Mouse (Mus musculus): ENCODE measurements around the gene Dusp5. TPM values are rescaled to one million over a fixed set of nuclear protein-coding genes. Genes with fewer than 3 reads are reported as not detected.

The Dusp5 gene
- polyA plus RNA-seq, 1 experiment = 3.0 TPM

Other genes with a start within 250 kb of the Dusp5 start
- 32.9 and 41.2 TPM in 2 replicates for gene Mxi1, start 218.6 kb upstream of the Dusp5 start, polyA plus RNA-seq (2012; ENCODE audit: insufficient read depth, low replicate concordance)
- gene Gm10197, start 157.3 kb upstream of the Dusp5 start, polyA plus RNA-seq (2012; ENCODE audit: insufficient read depth, low replicate concordance) = not detected in 2 replicates
- 76.8 and 104 TPM in 2 replicates for gene Smndc1, start 138.5 kb upstream of the Dusp5 start, polyA plus RNA-seq (2012; ENCODE audit: insufficient read depth, low replicate concordance)
- 44.6 and 123 TPM in 2 replicates for gene Nutf2-ps1, start 60.0 kb downstream of the Dusp5 start, polyA plus RNA-seq (2012; ENCODE audit: insufficient read depth, low replicate concordance)
- 2.3 and 14.2 TPM in 2 replicates for gene Smc3, start 71.3 kb downstream of the Dusp5 start, polyA plus RNA-seq (2012; ENCODE audit: insufficient read depth, low replicate concordance)
- 1.0 TPM in 1 of 2 replicates, not detected in the other for gene Rbm20, start 148.2 kb downstream of the Dusp5 start, polyA plus RNA-seq (2012; ENCODE audit: insufficient read depth, low replicate concordance)